Mouse (Mus musculus): Measurements from ENCODE around the gene Plscr2.

- no peak for TF ChIP-seq POLR2A (IDR thresholded peaks at IDR 0.05; ENCODE audit: borderline replicate concordance, low read depth, low read length)
- TF ChIP-seq CTCF (IDR thresholded peaks at IDR 0.05; ENCODE audit: low read depth, low read length): no peak
Observed at GRCm38 (mm10) chr9:92331383-92331782, 56.0 kb downstream of the Plscr2 start.
